Mouse (Mus musculus): ENCODE measurements around the gene Bcar1.

DNA sequence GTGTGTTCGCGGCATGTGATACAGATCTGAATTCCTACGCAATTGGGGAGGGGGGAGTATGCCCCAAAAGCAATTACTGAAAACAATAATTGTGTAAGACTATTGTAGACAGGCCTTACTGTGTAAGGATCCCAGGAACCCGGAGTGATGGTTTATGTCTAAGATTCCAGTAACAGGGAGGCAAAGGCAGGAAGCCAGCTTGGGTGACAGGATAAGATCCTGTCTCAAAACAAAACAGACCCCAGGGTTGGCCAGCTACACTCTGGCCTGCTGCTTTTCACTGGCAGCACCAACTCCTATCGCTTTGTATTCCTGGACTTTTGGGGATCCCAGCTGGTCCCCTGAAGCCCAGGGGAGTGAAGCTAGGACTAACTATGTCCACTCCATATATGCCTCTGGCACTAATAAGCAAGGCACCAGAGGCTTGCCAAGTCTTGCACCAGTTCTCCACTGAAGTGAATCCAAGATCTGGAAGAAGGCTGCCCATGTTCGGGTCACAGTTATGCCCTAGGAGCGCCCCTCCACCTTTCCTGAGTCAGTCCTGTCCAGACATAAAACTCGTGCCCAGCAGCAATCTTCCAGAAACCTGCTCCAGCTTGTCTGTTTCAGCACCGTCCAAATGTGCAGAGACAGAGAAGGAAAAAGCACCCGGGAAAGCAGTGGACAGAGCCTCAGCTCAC, 11.1 kb downstream of the Bcar1 start:
- TF ChIP-seq CTCF (IDR thresholded peaks at IDR 0.05; ENCODE audit: low read depth) = no peak
- no peak for TF ChIP-seq EP300 (optimal IDR thresholded peaks at IDR 0.05)

Measured in stomach, postnatal 0 days (tissue).